Mouse (Mus musculus) heart, embryonic 11.5 days (tissue): ENCODE results near the gene Tedc1. TPM values are rescaled to one million over a fixed set of nuclear protein-coding genes. Genes with fewer than 3 reads are reported as not detected.

ENCODE experiments used
- ATAC-seq: fragments of 200-750 bp; cut with Nextera tagmentation; replicated peaks from 2 replicates; pipeline ENCODE4 v1.8.0; 2017; ENCODE audit warnings: moderate library complexity; ENCODE audit not compliant: insufficient number of reproducible peaks, low FRiP score, low TSS enrichment
- H3K27ac ChIP-seq: fragments of 300-500 bp; sonication (generic); 2 replicates; pipeline ENCODE4 v1.5.1; 2014; ENCODE audit warnings: mild to moderate bottlenecking, low read depth, low read length
- H3K27me3 ChIP-seq: fragments of 300-500 bp; sonication (generic); 2 replicates; pipeline ENCODE4 v1.6.1; 2014; ENCODE audit warnings: mild to moderate bottlenecking, low read length, mixed read lengths; ENCODE audit not compliant: control insufficient read depth, insufficient read depth
- H3K36me3 ChIP-seq: fragments of 300-500 bp; sonication (generic); 2 replicates; pipeline ENCODE4 v1.6.1; 2014; ENCODE audit warnings: mild to moderate bottlenecking, low read length, moderate library complexity, mixed read lengths; ENCODE audit not compliant: control insufficient read depth, insufficient read depth
- H3K4me1 ChIP-seq: fragments of 300-500 bp; sonication (generic); 2 replicates; pipeline ENCODE4 v1.6.1; 2014; ENCODE audit warnings: low read length; ENCODE audit not compliant: control insufficient read depth, insufficient read depth
- H3K4me2 ChIP-seq: fragments of 300-500 bp; sonication (generic); 2 replicates; pipeline ENCODE4 v1.6.1; 2014; ENCODE audit warnings: mild to moderate bottlenecking, moderate library complexity
- H3K4me3 ChIP-seq: fragments of 300-500 bp; sonication (generic); 2 replicates; pipeline ENCODE4 v1.5.1; 2014; ENCODE audit warnings: low read depth, low read length
- H3K9ac ChIP-seq: fragments of 300-500 bp; sonication (generic); 2 replicates; pipeline ENCODE4 v1.6.1; 2014; ENCODE audit warnings: mild to moderate bottlenecking, low read depth, low read length, moderate library complexity
- H3K9me3 ChIP-seq: fragments of 300-500 bp; sonication (generic); replicated peaks from 2 replicates; pipeline ENCODE4 v1.6.1; 2016; ENCODE audit warnings: low read length; ENCODE audit not compliant: control insufficient read depth
- whole genome bisulfite sequencing: fragments of 180-500 bp; shearing (Covaris S2); extraction: QIAGEN DNeasy Blood & Tissue Kit; methylation state at CpG from one replicate; pipeline ENCODE4 v1.1.7; 2014; ENCODE audit not compliant: insufficient replicate concordance; 5-methylcytosine and 5-hydroxymethylcytosine counted together
- polyA plus RNA-seq: library from polyadenylated mRNA; unstranded; fragments of >200 nt; fragmentation: Nextera tagmentation; extraction: Ambion mirVana; gene quantifications from 2 replicates; pipeline ENCODE4 v1.2.1, GENCODE M21; 2014

The Tedc1 gene
- 15.8 and 16.6 TPM in 2 replicates for polyA plus RNA-seq

GRCm38 (mm10) chr12:113155887-113156539 is at the start of gene Tedc1:
Tedc1 (plus strand) TSS chr12:113156421.
- Histone ChIP-seq H3K9me3 (no peaks in the 10 kb centered on the region), H3K4me1 (peaks cover 21% of the 10 kb centered on the region), H3K9ac (peak within 1 kb of the TSS; percentile 78), H3K36me3 (no peaks in the 10 kb centered on the region), H3K27me3 (no peaks in the 10 kb centered on the region), H3K4me3 (peak within 1 kb of the TSS; percentile 71), H3K4me2 (peak within 1 kb of the TSS; percentile 97), H3K27ac (peak within 1 kb of the TSS; percentile 90)
- ATAC-seq = peak; percentile 93
- under 1% methylated on average over 46 of the region's 46 CpGs for WGBS

DNA sequence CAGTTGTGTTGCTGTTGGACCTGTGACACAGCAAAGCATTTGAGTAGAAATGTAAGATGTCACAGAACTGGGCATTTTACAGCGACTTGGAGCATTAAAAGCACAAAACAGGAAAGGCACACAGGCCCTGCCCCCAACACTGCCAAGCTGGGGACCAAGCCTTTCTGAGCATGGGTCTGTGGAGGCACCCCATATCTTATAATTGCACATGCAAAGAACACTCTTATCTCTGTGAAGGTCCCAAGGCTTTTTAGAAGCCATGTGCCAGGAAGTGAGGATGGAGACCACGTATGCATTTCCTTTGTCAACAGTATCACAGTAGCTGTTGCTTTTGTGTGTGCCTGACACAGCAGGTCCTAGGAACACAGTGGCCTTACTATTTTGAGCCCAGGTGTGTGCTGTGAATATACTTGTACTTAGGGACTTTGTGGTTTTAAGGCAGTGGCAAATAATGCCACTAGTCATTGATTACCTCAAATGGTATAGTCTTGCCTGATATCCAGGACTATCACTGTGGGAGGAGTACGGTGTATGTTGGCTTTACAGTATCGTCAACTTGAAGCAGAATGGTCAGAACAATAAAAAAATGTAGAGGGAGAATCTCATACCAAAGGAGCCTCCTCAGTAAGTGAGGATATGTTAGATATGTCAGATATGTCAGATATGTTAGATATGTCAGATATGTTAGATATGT is 48.6 kb upstream of the Tedc1 start:
- peaks cover 4% of the 10 kb centered on the region for H3K36me3 ChIP-seq
- peaks cover 29% of the 10 kb centered on the region for H3K4me1 ChIP-seq
- WGBS = 68% methylated on average over 4 of the region's 4 CpGs
- no peak overlapping the region for H3K9ac ChIP-seq
- ATAC-seq = 0 out of 2 replicates have a peak, but pooled peaks have one; percentile 21
- peak overlapping the region; percentile 16 for H3K27ac ChIP-seq
- no peaks in the 10 kb centered on the region for H3K9me3 ChIP-seq
- no peaks in the 10 kb centered on the region for H3K27me3 ChIP-seq
- no peak overlapping the region for H3K4me2 ChIP-seq
- no peak overlapping the region for H3K4me3 ChIP-seq

GRCm38 (mm10) chr12:113108528-113109283 is 47.5 kb upstream of the Tedc1 start:
- Histone ChIP-seq H3K27me3 (no peaks in the 10 kb centered on the region), H3K4me1 (peaks cover 22% of the 10 kb centered on the region), H3K27ac (no peak overlapping the region), H3K9ac (no peak overlapping the region), H3K4me2 (no peak overlapping the region), H3K9me3 (no peaks in the 10 kb centered on the region), H3K36me3 (peaks cover 6% of the 10 kb centered on the region), H3K4me3 (no peak overlapping the region)
- ATAC-seq = no peak
- WGBS = 82% methylated on average over 17 of the region's 17 CpGs

DNA sequence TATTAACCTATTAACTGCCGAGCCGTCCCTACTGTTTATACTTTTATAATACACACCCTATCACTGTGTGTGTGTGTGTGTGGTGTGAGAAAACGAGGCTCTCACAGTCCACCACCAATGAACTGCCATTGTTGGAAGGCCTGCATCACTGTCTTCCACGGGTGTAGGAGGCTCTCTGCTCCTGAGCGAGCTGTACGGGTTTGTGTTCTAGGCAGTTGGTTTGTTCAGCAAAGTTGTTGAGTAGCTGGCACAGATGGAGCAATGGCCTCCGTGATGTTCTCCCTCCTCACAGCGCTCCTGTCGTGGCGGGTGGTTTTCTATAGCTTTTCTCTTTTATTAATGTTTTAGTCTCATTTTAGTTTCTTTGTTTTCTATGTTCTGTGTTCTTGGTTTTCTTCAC is 46.4 kb upstream of the Tedc1 start:
- H3K36me3 ChIP-seq = peaks cover 10% of the 10 kb centered on the region
- no peaks in the 10 kb centered on the region for H3K9me3 ChIP-seq
- H3K27me3 ChIP-seq = no peaks in the 10 kb centered on the region
- H3K4me3 ChIP-seq = no peak overlapping the region
- peaks cover 20% of the 10 kb centered on the region for H3K4me1 ChIP-seq
- H3K4me2 ChIP-seq = no peak overlapping the region
- no peak overlapping the region for H3K27ac ChIP-seq
- ATAC-seq = no peak
- WGBS = 87% methylated on average over 10 of the region's 10 CpGs
- H3K9ac ChIP-seq = no peak overlapping the region

DNA sequence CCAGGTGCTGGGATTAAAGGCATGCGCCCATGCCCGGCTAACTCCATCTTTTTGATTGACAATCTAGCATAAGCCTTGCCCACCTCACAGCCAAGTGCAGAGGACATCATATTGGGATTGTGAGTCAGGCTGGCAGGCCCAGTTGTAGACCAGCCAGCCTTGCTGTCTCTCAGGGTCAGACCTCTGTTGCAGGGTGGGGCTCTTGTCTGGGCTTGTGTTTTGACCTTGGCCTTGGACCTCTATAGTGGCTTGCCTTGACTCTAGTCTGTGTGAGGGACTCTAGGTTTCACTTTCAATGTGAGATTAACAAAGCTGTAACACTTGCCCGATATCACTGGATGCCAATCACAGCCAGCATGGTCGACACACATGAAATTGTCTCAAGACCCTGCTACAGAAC is 42.1 kb upstream of the Tedc1 start:
- Histone ChIP-seq H3K4me1 (no peaks in the 10 kb centered on the region), H3K4me2 (no peak overlapping the region), H3K9ac (no peak overlapping the region), H3K36me3 (peaks cover 21% of the 10 kb centered on the region), H3K9me3 (no peaks in the 10 kb centered on the region), H3K27me3 (no peaks in the 10 kb centered on the region), H3K27ac (no peak overlapping the region), H3K4me3 (no peak overlapping the region)
- no peak for ATAC-seq
- 80% methylated on average over 4 of the region's 4 CpGs for WGBS

GRCm38 (mm10) chr12:113114856-113115538 is 41.2 kb upstream of the Tedc1 start:
- H3K27me3 ChIP-seq = no peaks in the 10 kb centered on the region
- no peak overlapping the region for H3K27ac ChIP-seq
- H3K4me2 ChIP-seq = no peak overlapping the region
- peaks cover 25% of the 10 kb centered on the region for H3K36me3 ChIP-seq
- peaks cover 8% of the 10 kb centered on the region; the same call in 1 of the 2 replicates for H3K4me1 ChIP-seq
- no peak overlapping the region for H3K9ac ChIP-seq
- no peak for ATAC-seq
- H3K9me3 ChIP-seq = no peaks in the 10 kb centered on the region
- no peak overlapping the region for H3K4me3 ChIP-seq
- WGBS = 79% methylated on average over 16 of the region's 16 CpGs

DNA sequence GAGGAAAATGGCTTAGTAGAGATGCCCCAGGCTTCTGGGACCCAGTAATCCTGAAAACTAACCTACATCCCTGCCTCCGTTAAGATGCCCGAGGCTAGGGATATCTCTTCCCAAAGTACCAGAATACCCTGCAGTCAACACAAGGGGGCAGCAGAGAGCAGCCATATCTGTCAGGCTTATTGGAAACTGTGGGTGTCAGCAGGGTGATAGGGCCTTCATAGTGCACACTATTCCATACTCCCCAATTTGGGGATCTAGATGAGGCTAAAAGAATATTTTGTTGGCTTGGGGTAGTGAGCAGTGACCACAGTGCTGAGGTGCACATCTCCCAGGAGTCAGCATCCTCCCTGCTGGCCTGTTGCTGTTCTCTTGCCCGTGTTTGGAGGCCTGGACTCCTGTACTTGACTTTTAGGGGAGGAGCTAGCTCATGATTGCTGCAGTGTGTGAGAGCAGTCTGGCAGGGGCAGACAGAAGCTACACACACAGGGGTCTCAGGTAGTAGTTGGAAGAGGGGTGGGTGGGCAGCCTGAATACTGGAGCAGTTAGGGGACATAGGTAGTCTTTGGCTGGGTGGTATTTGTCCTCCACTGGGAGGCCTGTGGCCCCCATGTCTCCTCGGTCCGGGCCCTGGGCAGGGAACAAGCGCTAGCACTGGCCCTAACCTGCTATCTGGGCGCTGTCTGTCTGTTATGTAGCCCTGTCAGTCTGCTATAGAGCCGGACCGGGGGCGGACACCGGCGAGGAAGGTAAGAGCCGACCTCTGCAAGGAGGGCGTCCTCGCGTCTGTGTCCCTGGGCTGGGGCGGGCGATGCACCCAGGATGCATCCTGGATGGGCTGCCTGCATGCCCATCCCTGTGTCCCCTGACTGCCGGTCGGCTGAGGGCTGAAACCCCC is 36.5 kb upstream of the Tedc1 start:
- 77% methylated on average over 20 of the region's 20 CpGs for WGBS
- Histone ChIP-seq H3K36me3 (peaks cover 38% of the 10 kb centered on the region), H3K27ac (0 out of 2 replicates have a peak overlapping the region, but pooled peaks have one; percentile 22), H3K4me2 (no peak overlapping the region), H3K4me1 (peaks cover 9% of the 10 kb centered on the region; the same call in 1 of the 2 replicates), H3K9ac (no peak overlapping the region), H3K27me3 (no peaks in the 10 kb centered on the region), H3K4me3 (no peak overlapping the region), H3K9me3 (no peaks in the 10 kb centered on the region)
- ATAC-seq = peak; percentile 22; the same call in 1 of the 2 replicates
